Mouse (Mus musculus) brain, adult 2 months (tissue): Measurements from ENCODE around the gene Snorc.
"Not testable (repeated sequence)": the region's sequence is repeated elsewhere in the genome, so short reads cannot be mapped to it uniquely, and the experiment has no call there.

ENCODE experiments used
- DNase-seq: peaks from one replicate; pipeline ENCODE4 v3.0.0; 2011; ENCODE audit warnings: low read depth, low spot score

Gene Snorc

DNA sequence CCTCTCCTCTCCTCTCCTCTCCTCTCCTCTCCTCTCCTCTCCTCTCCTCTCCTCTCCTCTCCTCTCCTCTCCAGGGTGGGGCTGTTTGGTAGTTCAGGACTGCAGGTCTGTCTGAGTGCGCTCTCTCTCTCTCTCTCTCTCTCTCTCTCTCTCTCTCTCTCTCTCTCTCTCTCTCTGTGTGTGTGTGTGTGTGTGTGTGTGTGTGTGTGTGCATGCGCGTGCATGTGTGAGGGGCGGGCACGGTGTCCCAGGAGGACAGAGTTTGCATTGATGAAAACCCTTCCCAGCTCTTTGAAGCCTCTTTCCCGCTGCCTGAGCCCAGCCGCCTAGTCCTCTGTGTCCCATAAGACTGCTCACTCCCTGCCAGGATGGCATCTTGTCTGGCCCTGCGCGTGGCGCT is at the start of gene Snorc:
Gene Snorc (plus strand): TSS at position 301 of the 400 bp plus-strand sequence.
- not testable (repeated sequence) for DNase-seq

DNA sequence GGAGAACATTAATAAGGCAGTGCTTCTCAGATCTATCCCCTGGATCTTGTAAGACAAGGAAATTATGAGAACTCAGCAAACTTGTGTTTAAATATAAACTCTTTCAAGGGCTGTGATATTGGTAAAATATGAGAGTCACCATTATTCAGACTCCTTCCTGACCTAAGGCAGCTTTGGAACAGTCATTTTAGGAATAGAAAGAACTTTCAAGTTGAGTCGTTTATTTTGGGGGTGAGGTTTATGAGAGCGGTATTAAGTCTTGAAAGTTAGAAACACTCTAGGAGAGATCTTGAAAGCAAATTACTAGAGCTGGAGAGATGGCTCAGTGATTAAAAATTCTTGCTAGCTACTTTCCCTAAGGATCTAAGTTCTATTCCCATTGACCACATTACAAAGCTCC is 34.9 kb upstream of the Snorc start:
- DNase-seq = no peak

DNA sequence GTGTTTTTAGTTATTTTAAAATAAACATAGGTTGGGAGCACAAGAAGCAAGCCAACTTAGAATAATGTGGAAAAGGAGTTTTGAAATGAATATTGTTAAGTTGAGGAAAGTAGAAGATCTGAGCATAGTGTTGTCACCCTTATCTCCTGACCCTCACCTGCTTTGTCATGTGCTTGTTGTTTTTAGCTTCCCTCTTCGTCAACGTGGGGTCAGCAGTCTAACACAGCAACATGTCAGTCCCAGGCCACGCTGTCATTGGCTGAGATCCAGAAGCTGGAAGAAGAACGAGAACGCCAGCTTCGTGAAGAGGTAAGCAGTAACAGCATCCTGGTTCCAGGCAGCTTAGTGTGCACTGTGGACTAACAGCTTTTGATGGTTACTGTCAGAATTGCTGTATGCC is 33.5 kb upstream of the Snorc start:
- DNase-seq = no peak

DNA sequence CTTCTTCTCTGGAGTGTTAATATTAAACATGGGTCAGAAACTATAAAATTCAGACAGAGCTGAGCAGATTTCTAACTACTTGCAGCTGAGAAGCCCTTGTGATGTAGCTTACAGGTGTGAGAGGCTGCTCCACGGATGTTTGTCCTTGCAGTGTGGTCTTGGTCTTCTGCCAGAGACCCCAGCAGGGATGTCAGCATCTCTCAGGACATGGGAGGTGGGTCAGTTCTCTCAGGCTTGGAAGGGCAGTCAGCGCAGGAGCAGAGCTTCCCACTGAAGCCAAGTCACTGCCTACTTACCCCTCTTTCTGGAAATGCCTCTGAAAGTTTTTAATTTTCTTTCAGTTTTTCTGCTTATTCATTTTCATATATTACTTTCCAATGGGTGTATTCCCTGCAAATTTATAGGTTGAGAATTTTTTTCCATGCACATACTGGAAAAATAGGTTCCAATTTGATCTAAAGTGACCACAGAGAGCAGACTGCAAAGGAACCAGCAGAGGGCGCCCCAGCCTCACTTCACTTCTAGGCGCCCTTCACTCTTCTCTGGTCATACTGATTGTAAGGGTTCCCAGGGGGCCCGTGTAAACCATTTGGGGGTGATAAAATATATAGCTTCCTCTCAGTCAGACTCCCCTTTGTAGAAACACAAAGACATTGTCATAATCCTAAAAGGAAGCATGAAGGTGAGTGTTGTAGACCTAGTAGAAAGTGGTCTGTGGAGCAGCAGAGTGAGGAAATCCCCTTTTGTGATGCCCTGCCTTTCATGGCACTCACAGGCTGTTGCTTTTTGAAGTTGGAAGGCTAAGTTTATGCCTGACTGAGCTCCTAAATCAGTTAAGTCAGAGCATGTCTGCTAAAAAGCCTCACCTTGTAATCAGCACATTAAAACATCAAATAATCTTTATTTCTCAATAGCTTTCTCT is 22.6 kb upstream of the Snorc start:
- peak; percentile 77 for DNase-seq

DNA sequence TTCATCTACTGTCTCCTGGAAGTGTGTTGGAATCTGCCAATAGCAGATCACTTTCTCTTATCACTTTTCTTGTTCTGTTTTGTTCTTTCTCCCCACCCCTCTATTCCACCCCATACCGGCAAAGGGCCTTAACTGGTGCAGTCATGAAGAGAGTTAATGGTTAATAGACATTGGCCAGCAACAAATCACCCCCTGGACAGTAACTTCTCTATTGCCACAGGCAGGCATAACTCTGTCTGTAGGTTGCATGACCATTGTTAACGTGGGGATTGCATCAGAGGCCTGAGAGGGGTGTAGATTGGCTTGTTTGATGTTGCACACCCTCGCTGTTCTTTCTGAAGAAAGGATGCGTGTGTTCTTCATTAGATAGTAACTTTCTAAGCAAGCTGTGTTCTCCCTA is 20.6 kb upstream of the Snorc start:
- no peak for DNase-seq

DNA sequence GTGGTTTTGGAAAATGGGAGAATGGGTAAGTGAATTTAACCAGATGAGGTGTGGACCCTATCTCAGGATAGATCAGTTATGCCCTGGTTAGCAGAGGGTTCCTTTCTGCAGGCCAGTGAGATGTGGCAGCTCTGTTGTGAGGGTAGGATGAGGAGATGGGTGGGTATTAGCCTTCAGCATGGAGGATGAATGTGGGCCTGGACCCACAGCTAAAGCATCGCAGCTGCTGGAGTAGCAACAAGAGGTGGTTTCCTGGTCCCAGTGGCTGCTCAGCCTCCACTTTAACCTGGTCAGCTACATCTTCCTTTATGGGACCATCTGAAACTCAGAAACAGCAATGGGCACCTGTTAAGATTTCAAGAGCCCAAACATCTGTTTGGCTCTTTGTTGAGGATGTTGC is 13.6 kb upstream of the Snorc start:
- no peak for DNase-seq

DNA sequence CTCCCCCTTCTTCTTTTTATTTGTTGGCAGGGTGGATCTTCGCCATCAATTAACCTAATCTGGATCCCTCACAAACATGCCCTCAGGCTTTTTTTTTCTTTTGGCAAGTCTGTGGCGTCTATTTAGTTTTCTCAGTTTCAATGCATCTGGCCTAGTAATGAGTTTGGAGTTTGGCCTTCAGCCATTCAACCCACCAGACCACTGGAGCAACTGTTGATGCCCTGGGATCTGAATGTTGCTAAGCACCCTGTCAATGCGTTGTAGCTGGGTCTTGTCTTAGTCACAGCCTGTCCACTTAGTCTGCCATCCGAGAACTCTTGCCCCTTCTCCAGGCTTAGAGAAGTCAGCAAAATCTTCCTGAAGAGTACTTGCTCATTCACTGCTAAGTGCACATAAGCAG is 12.0 kb upstream of the Snorc start:
- no peak for DNase-seq

DNA sequence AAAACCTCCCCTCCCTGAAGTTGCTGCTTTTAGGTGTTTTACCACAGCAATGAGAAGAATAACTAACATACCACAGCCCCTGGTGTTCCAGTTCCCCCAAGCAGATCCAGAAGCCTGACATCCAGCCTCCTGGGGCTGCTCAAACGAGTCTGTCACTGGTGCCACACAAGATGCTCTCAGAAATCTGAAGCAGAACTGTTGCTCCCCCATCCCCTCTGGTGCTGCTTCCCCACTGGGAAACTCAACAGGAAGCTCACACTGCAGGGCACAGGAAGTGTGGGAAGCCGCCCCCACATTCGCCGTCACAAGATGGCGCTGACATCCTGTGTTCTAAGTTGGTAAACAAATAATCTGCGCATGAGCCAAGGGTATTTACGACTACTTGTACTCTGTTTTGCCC is 10.2 kb upstream of the Snorc start:
- DNase-seq = not testable (repeated sequence)

DNA sequence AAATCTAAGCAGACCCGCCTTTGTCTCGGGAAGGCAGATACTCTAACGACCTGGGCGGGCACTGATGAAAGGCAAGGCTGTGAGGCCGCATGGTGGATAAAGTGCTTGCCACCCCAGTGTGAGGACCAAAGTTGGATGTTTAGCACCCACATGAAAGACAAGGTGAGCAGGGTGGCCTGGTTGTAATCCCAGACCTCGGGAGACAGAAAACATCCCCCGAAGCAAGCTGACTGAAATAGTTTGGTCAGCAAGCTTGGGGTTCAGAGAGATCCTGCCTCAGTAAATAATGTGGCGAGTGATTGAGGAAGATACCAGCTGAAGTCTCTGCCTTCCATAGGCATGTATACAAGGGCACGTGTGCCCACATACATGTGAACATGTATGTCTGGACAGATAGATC is 2.6 kb upstream of the Snorc start:
- no peak for DNase-seq

DNA sequence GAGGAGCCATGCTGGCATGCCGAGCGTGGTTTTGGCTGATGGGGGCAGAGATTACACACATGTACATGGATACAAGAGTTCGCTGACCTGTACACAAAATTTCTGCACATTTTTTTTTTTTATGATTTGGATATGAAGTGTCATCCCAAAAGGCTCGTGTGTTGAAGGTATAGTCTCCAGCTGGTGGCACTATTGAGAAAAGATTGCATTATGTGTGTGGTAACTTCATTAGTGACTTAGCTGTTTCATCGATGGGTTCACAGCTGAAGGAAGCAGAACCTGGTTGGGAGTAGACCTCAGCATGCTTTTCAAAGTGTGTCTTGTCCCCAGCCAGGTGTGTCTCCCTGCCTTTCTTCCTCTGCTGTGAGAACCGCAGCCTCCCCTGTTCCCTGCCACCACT is 1.8 kb upstream of the Snorc start:
- DNase-seq = peak; percentile 63

DNA sequence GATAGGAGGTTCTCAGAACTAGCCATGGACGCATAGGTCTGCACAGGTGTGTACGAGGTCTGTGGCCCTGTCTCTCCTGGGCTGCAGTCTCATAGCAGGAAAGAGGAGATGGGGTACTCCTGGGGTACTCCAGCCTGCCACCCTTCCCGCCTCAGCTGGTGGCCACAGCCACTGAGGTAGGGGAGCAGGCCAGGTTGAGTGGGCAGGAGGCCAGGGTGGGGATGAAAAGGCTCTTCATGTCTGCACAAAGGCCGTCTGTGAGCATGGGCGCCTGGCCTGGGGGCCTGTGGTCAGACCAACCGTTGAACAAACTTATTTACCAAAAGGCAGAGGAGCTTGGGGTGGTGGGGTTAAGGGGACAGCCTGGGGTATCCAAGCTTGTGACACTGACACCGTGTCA is 1.8 kb downstream of the Snorc start:
- DNase-seq = peak; percentile 34

DNA sequence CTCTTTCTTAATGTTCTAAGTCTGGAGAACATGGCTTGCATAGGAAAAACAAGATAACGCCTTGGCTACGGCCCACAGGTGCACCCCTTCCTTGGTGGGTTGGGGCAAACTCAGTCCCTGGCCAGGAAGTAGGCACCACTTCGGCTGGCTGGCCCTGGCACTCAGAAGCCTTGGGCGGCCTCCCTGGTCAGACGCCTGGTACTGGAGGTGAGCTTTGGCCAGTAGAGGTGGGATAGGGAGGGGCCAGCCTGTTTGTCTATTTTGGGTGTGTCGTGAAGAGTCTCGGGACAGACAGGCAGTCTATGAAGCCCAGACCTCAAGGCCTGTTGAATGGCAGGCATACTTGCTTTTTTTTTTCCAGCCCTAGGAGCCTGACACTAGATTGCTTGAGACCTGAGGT is 2.5 kb downstream of the Snorc start:
- DNase-seq = no peak

DNA sequence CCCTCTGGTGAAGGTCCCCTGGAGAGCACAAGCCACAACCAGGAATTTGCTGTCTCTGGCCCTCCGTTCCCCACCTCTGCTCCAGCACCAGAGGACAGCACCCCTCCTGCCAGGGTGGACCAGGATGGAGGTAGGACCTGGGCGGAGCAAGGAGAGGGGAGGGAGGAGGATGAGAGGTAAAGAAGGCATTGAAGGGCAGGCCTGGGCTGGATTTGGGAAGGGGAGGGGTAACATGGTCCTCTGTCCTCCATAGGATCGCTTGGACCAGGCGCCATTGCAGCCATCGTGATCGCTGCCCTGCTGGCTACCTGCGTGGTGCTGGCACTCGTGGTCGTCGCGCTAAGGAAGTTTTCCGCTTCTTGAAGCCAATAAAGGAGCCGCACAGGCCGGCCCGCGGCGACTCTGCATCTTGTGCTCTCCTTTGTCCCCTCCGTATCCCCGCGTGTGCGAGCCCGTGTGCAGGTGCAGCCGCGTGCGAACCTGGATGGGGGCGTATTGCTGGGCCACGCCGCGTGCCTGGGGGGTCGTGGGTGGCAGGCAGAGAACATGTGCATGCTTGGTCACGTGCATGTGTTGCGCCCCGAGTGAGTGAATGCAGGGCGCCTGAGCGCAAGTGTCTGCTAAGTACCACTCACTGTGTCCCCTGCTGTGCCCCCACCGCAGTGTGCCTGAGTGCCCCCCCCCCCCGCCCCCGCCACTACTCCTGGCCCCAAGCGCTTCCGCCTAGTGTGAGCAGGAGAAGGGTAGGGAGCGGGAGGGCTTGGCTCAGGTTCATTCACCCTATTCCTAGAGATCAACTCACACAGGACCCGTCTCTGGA is 5.2 kb downstream of the Snorc start:
- peak; percentile 83 for DNase-seq

DNA sequence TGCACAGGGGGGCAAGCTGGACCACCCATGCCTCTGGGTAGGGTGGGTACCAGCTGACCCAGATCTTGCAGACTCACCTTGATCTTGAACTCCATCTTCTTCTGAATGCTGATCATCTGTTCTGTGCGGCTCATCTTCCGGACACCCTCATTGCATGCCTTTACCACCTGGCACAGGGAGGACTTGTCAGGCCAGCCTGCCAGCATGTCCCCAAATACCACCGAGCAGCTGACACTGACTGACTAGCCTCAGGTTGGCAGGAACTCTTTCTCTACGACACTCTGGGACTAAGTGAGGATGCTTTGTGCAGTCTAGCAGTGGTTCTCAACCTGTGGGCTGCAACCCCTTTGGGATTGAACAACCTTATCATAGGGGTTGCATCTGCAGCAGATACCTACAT is 12.5 kb downstream of the Snorc start:
- peak; percentile 63 for DNase-seq

DNA sequence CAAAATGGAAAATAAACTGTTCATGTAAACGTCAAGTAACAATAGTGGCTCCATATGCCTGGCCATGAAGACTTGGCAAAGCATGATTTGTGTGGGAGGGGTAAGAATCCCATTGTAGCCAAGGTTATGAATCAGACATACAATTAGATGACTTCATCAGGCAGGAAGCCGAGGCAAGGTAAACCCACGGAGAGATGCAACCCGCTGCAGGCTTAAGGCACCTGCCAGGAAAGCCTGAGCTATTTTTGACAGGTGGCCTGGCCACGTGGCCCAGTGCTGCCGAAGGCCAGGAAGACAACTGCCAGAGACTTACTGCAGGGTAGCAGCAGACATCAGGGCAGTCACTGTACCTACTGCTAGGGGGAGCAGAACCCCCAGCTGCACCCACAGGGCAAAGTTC is 16.3 kb downstream of the Snorc start:
- peak; percentile 97 for DNase-seq

DNA sequence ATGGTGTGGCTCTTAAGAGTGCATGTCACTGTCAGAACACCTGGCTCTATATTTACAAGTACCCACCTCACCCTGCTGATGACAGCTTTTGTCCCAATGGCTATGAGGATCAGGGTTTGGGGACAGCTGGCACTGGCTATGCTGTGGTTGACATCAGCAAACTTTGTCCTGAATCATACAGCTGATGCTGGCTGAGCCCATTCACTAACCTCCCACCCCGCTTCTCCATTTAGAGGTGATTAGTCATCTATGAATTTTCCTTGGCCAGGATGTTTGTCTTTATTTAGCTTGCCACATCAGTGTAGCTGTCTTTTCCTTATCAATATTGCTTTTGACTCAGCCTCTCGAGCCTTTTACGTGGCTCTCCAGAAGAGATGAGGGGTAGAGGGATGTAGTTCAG is 22.2 kb downstream of the Snorc start:
- DNase-seq = peak; percentile 42

DNA sequence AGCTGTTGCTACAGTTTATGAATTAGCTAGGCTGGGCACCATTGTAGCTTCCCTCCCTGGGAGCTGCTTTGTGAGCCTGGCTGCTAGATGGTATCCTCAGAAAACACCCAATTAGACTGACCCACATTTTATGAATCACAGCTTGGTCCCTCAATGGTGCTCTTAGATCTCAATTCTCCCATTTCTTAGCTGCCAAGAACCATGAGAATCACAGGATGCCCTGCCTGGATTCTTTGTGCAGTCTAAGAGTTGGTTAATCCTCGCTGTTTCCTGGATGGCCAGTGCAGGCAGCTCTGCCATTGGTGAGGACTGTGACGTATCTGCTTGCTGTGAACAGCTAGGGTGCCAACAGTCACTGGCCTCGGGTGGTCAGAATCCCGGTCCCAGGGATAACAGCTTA is 23.5 kb downstream of the Snorc start:
- peak; percentile 57 for DNase-seq

DNA sequence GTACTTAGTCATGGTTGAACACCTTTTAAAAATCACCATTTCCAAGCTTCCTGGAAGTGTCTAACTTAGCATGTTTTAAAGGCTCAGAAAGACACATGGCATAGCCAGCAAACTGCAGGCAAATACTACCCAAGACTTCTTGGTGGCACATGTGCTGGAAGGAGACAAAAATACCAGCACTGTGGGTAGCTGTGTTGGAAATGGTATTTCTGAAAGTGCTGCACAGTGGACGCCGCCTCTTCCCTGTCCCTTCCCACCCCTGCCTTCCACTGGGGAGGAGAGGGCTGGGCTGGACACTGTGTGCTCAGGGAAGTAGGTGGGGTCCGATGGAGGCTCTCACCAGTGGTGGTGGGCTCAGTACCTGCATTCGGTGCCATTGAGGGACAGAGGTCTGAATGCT is 35.5 kb downstream of the Snorc start:
- DNase-seq = peak; percentile 62

DNA sequence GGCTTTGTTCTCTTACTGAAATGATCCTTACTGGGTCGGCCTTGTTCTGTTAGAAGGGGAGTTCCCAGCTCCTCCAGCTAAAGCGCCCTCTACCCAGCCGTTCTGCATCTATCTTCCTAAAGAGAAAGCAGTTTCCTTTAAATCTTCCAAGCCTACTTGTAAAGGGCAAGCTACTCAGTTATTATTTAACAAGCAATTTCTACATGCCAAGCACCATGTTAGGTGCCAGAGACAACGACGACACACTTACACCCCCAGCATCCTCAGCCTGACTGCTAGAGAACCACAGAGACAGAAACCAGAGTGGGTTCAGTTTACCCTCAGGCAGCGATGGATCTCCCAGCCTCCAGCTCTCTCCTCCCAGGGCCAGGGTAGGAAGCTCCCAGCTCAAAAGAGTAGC is 37.8 kb downstream of the Snorc start:
- DNase-seq = peak; percentile 65

DNA sequence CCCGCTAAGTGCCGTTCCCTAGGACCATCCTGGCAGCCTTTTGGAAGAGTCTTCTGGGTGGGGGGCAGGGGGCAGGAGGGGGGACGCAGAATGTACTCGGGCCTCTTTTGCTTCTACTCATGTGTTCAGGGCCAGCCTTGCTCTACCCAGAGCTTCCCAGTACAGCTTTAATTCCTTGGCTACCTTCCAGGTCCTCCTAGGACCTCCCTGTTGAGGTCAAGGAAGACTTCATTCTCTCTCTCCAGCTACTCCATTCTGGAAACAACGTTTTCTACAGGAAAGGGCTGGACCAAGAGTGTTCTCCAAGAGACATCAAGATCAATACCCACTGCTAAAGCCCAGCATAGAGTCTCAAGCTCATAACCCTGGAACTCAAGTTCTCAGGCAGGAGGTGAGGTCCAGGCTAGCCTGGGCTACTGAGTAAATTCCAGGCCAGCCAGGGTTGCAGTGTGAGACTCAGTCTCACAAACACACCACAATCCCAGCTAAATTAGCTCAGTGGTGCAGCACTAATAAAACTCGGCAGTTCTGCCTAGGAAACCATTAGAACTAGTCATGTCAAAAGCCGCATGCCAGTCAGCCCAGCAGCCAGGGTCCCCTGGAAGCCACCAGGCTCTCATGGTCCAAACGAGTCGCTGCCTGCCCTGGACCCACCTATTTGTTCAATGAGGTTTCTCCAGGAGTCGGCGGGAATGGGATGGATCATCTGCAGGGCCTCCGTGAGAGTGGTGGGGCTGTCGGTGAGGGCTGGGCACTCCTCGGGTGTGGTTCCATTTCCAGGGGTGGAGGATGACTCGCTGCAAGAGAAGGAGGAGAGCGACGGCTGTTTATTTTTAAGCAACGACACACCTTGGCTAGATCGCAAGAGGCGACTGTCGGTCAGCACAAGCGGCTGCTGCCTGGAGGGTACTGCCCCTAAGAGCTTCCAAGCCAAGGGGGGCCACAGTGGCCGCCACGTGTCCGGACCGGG is 38.8 kb downstream of the Snorc start:
- DNase-seq = peak; percentile 47

DNA sequence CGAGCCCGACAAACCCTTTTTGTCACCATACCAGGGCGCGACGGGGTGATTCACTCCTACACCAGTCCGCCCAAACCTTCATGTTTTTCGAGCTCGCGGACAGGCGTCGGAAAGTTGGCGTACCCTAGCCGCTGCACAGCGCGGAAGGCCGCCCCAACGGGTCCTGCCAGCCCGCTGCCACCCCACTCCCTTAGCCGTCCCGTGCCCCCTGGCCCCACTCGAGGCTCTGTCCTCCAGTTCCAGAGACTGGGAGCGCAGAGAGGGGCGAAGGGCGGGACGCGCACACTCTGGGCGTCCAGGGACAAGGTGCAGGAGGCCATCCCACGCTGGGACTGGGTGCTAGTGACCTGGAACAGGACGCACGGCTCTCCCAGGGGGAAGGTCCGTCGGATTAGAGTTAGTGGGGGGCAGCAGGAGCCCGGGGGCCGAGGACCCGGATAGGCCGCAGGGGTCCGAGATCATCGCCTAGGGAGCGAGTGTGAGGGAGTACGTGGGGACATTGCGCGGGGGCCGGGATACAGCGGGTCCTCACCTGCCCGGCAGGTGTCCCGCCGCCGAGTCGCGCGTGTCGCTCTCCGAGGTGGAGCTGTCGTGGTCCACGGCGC is 39.6 kb downstream of the Snorc start, which contains the start of gene Neu2:
Gene Neu2 (plus strand): TSS at position 329 of the 605 bp plus-strand sequence.
- DNase-seq = no peak
